Mouse (Mus musculus) embryonic fibroblast, embryonic 13.5 days (primary cell): Measurements from ENCODE around the gene Gm17651. TPM values are rescaled to one million over a fixed set of nuclear protein-coding genes. Genes with fewer than 3 reads are reported as not detected.

Source experiments
- H3K27ac ChIP-seq: 2 replicates; pipeline ENCODE4 v1.5.1; 2012; ENCODE audit warnings: low read length, control low read depth, inconsistent platforms; ENCODE audit not compliant: insufficient read depth
- H3K4me1 ChIP-seq: 2 replicates; pipeline ENCODE4 v1.6.1; 2011; ENCODE audit warnings: low read length; ENCODE audit not compliant: control insufficient read depth, insufficient read depth
- H3K4me3 ChIP-seq: 2 replicates; pipeline ENCODE4 v1.5.1; 2011; ENCODE audit warnings: mild to moderate bottlenecking, control low read depth, low read length; ENCODE audit not compliant: insufficient read depth
- CTCF ChIP-seq: IDR thresholded peaks from 2 replicates; pipeline ENCODE4 v1.5.1; 2011; ENCODE audit warnings: mild to moderate bottlenecking, control low read depth, low read length, moderate library complexity, borderline replicate concordance; ENCODE audit not compliant: insufficient read depth
- POLR2A ChIP-seq: IDR thresholded peaks from 2 replicates; pipeline ENCODE4 v1.6.1; 2011; ENCODE audit warnings: low read depth, mild to moderate bottlenecking, control low read depth, low read length, moderate library complexity
- polyA plus RNA-seq: library from polyadenylated mRNA; stranded (reverse); fragments of >200 nt; gene quantifications from 2 replicates; pipeline ENCODE4 v1.2.4, GENCODE M21; 2011; ENCODE audit warnings: low read depth; ENCODE audit not compliant: missing spikeins, insufficient read length

The Gm17651 gene
- polyA plus RNA-seq, 1 experiment, result not detected

DNA sequence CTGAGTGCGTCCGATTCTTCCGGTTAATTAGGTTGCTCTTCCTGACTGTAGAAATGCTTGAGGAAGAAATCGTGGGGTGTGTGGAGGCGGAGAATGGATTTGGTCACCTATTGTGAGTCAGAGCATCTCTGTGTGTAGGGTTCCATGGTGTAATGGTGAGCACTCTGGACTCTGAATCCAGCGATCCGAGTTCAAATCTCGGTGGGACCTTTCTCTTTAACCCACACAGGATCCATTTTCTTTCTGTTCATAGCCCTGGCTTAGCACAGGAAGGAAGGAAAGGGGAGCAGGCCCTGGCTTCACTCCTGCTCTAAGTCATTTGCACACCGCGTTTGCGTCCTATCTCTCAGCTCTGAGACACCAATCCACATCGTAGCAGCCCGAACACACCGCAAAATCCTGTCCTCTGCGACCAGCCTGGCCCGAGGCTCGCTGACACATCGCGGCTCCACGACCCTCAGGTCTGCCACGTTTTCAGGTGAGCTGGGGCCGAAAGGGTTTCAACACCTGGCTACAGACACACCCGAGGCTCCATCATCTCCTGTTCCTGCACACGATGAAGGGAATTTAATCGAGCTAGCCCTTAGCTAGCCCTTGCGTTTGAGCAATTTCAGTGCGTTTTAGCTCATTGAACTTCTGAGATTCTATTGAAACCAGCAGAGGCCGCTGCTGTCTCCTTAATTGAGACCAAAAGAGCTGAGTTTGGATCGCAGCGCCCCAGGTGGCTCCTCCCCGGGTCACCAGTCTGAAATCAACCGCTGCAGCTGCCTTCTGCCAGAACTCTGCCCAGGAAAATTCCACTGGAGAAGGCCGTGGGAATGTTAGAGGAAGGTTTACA, 7.0 kb upstream of the Gm17651 start:
- H3K4me3 ChIP-seq, result peak overlapping the region; percentile 17

DNA sequence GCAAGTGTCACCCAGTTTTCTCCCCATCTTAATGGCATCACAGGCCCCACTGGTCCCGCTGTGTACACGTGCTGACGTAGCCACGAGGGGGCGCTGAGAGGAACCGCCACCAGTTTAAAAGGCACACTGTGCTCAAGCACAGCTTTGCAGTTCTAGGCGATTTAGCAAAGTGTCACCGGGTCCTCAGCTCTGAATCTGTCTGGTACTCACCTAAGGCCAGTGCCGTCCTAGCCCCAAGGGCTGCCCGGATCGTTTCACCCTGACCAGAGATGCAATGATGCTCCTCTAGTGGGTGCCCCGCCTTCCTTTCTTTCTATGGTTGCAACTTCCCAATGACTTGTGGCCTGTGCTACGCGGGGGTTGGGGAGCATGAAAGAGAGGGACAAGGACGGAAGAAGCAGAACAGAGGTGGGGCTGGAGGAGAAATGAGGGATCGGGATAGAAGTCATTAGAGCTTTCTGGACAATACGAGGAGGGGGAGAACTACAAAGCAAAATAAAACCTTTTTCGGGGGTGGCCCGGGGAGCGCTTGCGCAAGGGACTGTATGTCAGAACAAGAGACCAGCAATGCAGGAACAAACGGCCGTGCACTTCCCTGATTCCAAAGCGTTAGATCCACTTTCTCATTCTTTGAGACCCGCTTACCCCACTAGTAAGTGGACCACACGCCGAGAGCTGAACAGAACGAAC, 6.3 kb upstream of the Gm17651 start:
- peaks cover 5% of the 10 kb centered on the region; the same call in 1 of the 2 replicates for H3K4me1 ChIP-seq
- TF ChIP-seq POLR2A (no peak), CTCF (peak; percentile 79)

More for the DNA sequence above, 7.0 kb upstream of the Gm17651 start:
- Histone ChIP-seq H3K4me1 (peaks cover 5% of the 10 kb centered on the region; the same call in 1 of the 2 replicates), H3K27ac (peak overlapping the region; percentile 3; the same call in 1 of the 2 replicates)
- TF ChIP-seq POLR2A (peak; percentile 34; the same call in 1 of the 2 replicates), CTCF (no peak)

DNA sequence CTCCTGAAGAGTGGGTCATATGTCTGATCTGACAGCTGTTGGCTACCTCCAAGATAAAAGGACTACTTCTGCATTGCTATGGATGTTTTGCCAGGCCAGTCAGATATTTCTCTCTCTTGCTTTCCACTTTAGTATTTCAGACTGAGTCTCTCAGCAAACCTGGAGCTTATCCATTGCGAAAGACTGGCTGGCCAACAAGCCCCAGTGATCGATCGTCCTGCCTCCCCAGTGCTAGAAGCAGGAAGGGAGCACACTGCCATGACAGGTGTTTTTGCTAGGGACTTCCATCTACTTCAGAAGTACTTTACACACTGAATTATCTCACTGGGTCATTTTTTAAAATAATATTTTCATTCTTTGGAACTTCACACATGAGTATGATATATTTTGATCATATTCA, 3.9 kb upstream of the Gm17651 start:
- H3K4me1 ChIP-seq, result peaks cover 4% of the 10 kb centered on the region; the same call in 1 of the 2 replicates
- TF ChIP-seq POLR2A, result no peak
- TF ChIP-seq CTCF, result no peak
- no peak overlapping the region for H3K27ac ChIP-seq
- no peak overlapping the region for H3K4me3 ChIP-seq

More for the DNA sequence above, 6.3 kb upstream of the Gm17651 start:
- Histone ChIP-seq H3K27ac (peak overlapping the region; percentile 3; the same call in 1 of the 2 replicates), H3K4me3 (peak overlapping the region; percentile 17)

DNA sequence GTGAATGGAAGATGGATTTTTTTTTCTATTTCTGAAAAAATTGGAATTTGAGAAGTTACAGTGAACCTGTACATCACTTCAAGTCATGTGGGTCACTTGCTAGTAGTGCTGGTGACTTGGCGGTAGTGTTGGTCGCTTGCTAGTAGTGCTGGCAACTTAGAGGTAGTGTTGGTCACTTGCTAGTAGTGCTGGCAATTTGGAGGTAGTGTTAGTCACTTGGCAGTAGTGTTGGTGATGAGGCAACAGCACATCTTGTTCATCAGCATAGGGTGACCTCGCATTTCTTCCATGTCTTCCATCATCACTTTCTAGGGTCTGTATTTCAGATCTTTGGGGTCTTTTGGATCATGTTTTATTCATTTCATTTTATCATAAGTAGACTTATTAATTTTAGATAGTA, 1.6 kb upstream of the Gm17651 start:
- Histone ChIP-seq H3K27ac (no peak overlapping the region), H3K4me1 (peaks cover 3% of the 10 kb centered on the region; the same call in 1 of the 2 replicates), H3K4me3 (no peak overlapping the region)
- TF ChIP-seq POLR2A, result no peak
- no peak for TF ChIP-seq CTCF

DNA sequence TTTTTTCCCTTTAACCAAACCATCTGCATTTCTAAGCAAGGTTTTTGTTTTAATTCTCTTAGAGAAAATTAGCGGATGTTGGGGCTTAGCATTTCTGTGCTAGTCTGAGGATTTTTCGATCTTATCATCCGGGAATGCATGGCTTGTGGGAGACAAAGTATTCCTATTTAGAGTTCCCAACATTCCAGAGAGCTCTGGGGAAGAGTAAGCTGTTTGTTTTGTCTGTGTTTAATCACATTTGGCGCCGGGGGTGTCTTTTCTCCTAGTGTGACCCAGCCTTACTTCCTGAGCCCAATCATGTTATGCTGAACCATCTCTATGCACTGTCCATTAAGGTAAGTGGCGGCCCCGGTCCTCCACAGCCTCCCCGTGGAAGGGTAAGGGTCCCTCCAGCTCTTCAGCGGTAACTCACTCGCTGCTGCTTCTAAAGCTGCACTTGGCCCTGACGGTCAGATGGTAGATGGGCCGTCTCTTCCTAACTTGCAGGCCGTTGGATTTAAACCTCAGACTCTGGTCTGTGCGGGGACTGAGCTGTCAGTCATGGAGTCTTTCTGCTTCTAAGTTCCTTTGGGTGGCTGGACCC, 7.3 kb downstream of the Gm17651 start:
- no peak overlapping the region for H3K4me3 ChIP-seq
- peak overlapping the region; percentile 65 for H3K27ac ChIP-seq
- no peaks in the 10 kb centered on the region for H3K4me1 ChIP-seq
- TF ChIP-seq POLR2A, result no peak
- TF ChIP-seq CTCF, result no peak

DNA sequence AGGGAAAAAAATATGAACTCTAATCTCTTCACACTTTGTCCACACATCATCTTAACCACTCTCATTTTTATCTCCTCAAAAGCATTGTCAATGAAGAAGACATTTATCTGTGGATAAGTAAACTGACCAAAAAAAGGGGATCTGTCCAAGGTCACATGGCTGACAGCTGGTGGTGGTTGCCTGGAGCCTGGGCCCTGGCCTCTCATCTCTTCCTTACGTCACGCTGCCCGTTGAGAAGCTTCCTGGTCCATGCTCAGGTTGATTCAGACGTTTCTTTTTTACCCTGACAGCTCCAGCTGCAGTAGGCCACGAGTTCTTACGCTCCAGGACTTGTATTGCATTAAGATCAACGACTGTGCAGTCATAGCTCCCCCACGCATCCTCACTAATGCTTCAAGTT, 8.3 kb downstream of the Gm17651 start:
- Histone ChIP-seq H3K4me3 (no peak overlapping the region), H3K4me1 (no peaks in the 10 kb centered on the region), H3K27ac (peak overlapping the region; percentile 53; the same call in 1 of the 2 replicates)
- TF ChIP-seq CTCF, result no peak
- no peak for TF ChIP-seq POLR2A

DNA sequence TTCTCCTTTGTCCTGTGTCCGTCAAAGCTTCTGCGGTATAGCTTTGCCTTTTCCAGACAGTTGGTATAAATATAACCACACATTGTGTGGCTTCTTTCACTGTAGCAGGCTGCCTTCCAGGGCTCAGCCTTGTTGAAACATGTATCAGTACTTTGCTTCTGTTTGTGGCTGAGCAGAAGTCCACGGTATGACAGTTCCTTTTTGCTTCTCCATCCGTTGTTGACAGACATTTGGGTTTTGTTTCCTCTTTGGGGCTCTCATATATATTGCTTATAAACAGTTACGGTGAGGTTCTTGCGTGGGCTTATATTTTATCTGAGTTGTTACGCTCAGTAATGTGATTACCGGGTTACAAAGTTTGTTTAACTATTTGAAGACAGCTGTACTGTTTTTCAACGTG, 9.0 kb downstream of the Gm17651 start:
- Histone ChIP-seq H3K4me1 (no peaks in the 10 kb centered on the region; the same call in 1 of the 2 replicates), H3K27ac (no peak overlapping the region), H3K4me3 (no peak overlapping the region)
- no peak for TF ChIP-seq CTCF
- TF ChIP-seq POLR2A, result no peak

DNA sequence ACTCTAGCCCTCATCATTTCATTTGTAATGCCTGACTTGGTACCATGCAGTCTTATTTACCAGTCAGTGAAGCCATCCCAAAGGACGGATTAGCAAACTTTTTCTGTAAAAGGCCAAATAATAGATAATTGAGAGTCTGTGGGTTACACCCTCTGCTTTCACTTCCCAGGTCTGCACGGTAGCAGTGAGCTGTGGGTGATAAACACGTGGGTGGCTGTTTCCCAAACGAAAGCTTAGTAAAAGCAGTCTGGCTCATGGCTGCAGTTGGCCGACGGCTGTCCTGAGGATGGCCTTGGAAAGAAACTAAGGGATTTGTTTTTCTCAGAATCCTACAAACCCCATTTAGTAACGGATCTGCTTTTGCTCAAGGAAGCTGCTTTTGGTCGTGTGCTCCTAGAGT, 13.3 kb downstream of the Gm17651 start:
- Histone ChIP-seq H3K27ac (no peak overlapping the region), H3K4me3 (no peak overlapping the region), H3K4me1 (no peaks in the 10 kb centered on the region; the same call in 1 of the 2 replicates)
- no peak for TF ChIP-seq POLR2A
- TF ChIP-seq CTCF, result no peak

DNA sequence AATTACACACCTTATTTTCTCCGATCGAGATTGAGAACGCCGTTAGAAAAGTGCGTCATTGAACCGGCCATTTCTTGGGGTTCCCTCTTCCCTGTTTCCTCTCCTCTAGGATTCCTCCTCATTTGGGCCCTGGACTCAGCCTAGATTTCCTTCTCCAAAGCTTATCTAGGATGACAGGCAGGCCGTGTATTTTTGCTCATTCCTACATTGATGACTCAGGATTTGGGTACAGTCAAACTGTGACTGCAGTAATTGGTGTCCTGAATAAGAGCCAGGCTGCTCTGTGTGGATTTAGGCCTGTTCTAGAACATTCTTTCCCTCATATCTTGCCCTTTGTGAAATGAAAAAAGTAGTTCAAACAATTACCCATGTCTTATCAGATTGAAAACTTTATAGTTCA, 14.7 kb downstream of the Gm17651 start:
- H3K4me1 ChIP-seq, result no peaks in the 10 kb centered on the region; the same call in 1 of the 2 replicates
- H3K27ac ChIP-seq, result peak overlapping the region; percentile 60
- TF ChIP-seq POLR2A (no peak), CTCF (no peak)
- H3K4me3 ChIP-seq, result peak overlapping the region; percentile 62; the same call in 1 of the 2 replicates
